Mouse (Mus musculus) layer of hippocampus, postnatal 25 days (tissue): ENCODE results near the gene Gimap7. TPM values are rescaled to one million over a fixed set of nuclear protein-coding genes. Genes with fewer than 3 reads are reported as not detected.

ENCODE experiments used
- DNase-seq, 2 experiments: peaks; one replicate each; pipeline ENCODE4 v3.0.0; 2022; ENCODE audit warnings: mixed read lengths in 2 of 2, low spot score in 1 of 2; ENCODE audit errors: extremely low spot score in 1 of 2
- total RNA-seq, 2 experiments: library from RNA; stranded (reverse); gene quantifications; 2 replicates each; pipeline ENCODE4 v1.2.3; 2021

Gimap7 gene
- total RNA-seq, 2 experiments from 2014 or later: not detected

GRCm38 (mm10) chr6:48687077-48687476, 31.3 kb upstream of the Gimap7 start:
- no peak for DNase-seq

- DNase-seq: no peak
Measured at GRCm38 (mm10) chr6:48689320-48689719, 29.1 kb upstream of the Gimap7 start.

DNA sequence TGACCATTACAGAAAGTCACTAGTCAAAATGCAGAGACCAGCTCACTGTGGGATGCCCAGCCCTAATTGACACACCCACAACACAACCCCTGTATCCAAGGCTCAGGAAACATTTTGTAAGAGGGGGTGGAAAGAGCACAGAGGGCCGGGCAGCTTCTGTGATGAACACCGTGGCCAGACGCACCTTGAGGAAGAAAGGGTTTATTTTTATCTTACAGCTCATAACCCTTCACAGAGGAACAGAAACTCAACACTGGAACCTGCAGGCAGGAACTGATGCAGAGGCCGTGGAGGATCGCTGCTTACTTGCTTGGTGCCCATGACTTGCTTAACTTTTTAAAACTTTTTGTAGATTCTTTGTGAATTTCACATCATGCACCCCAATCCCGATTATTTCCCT, 25.5 kb upstream of the Gimap7 start:
- DNase-seq: no peak

DNA sequence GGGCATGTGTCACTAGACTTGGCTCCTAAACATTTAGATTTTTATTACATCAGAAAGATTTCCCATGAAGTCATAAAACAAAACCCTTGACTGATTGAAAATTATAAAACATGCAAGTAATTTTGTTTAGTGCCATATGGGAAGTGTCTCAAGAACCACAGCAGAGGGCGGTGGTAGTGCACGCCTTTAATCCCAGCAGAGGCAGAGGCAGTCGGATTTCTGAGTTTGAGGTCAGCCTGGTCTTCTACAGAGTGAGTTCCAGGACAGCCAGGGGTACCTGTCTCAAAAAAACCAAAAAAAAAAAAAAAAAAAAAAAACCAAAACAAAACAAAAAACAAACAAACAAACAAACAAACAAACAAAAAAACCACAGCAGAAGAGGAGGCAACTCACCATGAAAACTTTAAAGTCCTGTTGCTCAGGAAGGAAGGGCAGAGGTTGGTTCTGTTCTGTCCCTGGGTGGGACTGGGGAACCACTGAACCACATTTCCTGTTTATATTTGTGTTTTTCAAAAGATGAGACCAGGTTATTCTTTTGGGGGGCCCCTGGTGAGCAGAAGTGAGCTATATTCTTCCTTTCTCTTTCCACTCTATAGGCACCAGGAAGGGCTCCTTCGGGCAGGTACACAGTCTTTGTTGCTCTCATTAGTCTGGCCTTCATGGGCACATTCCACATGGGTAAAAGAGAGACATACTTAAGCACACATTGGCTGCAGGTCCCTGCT, 21.4 kb upstream of the Gimap7 start:
- no peak for DNase-seq

- DNase-seq: no peak
Measured at GRCm38 (mm10) chr6:48697555-48697930, 20.9 kb upstream of the Gimap7 start.

- DNase-seq: no peak
Measured at GRCm38 (mm10) chr6:48698066-48698856, 20.2 kb upstream of the Gimap7 start.

DNA sequence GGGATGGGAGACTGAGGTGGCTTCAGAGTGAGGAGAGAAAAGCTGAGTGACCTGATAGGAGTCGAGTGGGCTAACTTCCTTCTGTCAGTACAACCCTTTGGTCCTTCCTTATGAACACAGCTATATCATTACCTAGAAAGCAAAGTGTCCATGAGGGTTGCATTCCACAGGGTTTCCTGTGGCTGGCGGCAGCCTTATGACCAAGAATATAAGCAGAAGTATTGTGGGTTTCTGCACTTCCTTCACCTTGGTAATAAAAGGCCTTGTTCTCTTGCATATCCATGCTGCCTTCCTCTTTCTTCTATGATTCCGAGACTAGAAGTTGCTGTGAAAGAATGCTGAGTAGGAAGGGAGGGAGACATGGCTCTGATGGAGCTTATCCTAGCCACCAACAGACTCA, 19.5 kb upstream of the Gimap7 start:
- no peak for DNase-seq

- no peak for DNase-seq
Measured at GRCm38 (mm10) chr6:48700251-48701075, 18.0 kb upstream of the Gimap7 start.

DNA sequence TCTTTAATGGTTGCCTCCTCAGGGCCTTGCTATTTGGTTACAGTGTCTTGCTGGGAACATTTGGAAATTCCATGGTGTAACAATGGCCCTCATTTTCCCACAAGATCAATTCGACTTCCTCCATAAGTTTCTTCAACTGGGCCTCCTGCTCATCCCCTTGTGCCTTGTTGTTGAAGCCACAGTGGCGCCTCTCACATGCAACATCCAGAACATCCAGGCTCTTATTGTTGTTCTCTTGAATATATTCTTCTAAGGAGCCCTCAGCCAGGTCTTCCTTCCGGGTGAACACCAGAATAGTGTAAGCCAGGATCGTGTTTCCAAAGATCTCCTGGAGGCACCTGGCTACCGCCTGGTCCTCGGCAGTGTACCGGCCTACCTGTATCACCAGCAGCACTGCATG, 16.3 kb upstream of the Gimap7 start:
- no peak for DNase-seq

DNA sequence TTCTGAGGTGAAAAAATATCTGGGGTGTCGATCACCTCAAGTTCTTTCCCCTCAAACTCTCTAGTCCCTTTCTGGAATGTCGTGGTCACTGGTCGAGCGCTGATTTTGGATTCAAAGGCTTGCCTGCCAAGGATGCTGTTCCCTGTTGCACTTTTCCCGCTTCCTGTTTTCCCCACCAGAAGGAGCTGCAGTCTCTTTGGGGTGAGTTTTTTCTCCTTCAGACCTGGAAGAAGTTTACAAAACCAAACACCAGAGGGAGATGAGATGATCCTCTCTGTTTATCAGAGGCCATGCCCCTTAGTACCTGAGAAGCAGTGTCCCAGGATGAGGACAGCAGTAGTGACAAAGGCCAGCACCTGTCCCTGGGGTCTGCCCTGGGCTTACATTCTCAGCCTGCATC, 15.8 kb upstream of the Gimap7 start:
- DNase-seq: no peak

GRCm38 (mm10) chr6:48704146-48704545, 14.3 kb upstream of the Gimap7 start:
- no peak for DNase-seq

DNA sequence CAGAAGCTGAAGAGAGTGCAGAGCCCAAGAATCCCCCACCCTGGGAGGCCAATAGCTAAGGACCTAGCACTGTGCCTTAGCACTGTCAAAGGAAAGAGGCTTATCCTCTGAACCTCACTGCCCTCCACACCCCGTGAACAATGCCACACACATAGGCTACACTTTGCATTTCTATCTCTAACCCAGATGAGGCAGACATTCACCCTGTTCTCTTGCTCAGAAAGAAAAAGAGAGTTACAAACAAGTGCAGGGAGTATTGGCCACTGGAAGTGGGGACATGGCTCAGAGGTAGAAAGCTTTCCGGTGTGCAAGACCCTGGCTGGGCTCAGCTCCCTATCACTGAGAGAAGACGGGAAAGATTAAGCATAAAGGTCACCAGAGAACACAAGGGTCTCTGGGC, 12.3 kb upstream of the Gimap7 start:
- DNase-seq: no peak

DNA sequence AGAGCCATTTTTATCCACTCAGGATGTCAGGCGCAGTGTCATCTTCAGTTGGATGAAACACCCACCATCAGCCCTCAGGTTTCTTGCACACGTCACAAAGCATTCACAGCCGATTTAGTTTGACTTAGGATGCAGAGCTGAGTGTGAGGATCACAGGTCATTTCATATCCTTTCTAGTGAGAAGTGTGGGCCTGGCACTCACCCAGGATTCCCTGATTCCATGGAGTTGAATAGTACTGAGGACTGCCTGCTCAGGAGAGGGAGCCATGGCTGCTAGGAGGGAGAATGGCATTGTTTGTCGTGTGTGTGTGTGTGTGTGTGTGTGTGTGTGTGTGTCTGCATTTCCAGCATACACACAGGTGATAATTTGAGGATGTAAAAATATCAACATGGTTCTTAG, 1.9 kb downstream of the Gimap7 start:
- no peak for DNase-seq

- DNase-seq: no peak
Measured at GRCm38 (mm10) chr6:48723468-48723867, 5.0 kb downstream of the Gimap7 start.

DNA sequence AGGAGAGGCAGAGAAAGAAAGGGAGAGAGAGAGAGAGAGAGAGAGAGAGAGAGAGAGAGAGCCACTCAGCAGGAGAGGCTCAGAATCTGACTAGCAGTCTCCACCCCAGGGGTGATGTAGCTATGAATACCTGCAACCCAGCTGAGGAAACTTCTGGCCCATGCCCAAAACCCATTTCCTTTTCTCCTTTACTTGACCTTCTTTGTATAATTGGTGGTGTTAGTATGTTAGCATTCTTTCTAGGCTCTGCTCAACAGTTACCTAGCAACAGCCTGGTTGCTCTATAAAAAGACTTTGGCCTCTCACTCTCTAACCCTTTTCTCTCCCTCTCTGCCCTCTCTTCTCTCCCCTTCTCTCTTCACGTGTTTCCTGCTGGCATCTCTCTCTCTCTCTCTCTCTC, 7.1 kb downstream of the Gimap7 start:
- no peak for DNase-seq

- DNase-seq: no peak
Measured at GRCm38 (mm10) chr6:48727761-48728160, 9.3 kb downstream of the Gimap7 start.

DNA sequence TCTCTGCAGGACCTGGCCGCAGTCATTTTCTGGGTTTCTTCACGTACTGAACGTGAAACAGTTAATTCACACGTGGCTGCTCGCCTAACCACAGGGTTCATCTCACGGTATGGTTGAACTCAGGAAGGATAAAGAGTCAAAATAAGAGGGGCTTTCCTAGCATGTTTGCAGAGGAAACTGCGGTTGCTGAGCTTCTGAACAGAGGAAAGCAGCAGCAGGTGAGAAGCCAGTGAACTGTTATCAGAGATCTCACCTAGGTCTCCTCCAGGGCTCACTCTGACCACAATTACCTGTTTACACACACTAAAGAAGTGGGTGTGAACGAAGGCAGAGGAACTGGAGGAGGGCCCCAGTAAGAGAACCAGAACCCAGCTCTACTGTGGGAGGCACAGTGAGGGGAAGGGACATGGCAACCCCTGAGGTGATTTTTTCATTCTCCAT, 14.5 kb downstream of the Gimap7 start:
- DNase-seq: no peak

DNA sequence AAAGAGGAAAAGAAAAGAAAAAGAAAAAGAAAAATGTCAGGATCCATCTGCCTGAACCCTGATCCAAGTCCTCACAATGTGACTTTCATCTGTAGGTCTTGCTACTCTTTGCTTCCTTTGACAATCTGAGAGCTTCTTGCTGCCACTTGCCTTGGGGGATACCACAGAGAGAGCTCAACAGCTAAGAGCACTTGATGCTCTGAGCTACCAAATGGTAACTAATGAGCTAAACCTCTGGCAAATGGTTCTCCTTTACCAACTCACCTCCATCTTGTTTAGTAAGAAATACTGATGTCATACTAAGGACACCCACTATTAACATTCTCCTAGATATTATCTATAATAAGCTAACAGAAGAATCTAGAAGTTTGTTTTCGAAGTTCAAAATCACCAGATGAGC, 15.2 kb downstream of the Gimap7 start:
- no peak for DNase-seq

DNA sequence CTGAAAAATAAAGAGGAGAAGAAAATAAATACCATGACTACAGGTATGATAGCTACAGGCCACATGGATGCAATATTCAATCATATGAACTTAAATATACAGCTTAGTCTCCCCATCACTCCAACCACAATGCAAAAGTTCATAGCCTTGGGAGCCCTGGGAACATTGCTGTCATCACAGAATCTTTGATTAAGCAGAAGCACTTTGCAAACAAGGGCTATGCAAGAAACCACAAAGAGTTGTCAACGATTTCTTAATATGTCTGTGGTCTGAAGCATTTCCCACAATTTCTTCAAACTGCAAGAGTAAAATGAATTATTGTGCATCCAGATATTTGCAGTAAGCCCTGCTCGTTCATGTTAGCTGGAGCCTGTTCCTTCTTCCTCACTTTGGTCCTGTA, 18.6 kb downstream of the Gimap7 start:
- no peak for DNase-seq

GRCm38 (mm10) chr6:48737688-48738087, 19.3 kb downstream of the Gimap7 start:
- no peak for DNase-seq
